Mouse (Mus musculus) lung, postnatal 4 days (tissue): ENCODE data around the gene Gm20481.
"Not testable (repeated sequence)": the region's sequence is repeated elsewhere in the genome, so short reads cannot be mapped to it uniquely, and the experiment has no call there.

Source experiments
- DNase-seq, 2 experiments: peaks; one replicate each; pipeline ENCODE4 v3.0.0; 2021

Gm20481 gene

GRCm38 (mm10) chr17:34951636-34952377, 17.9 kb upstream of the Gm20481 start:
- no peak for DNase-seq

GRCm38 (mm10) chr17:34952378-34953040, 17.2 kb upstream of the Gm20481 start:
- DNase-seq = peak; percentile 81 to 88

- no peak for DNase-seq
Observed at GRCm38 (mm10) chr17:34953258-34953657, 16.5 kb upstream of the Gm20481 start.

GRCm38 (mm10) chr17:34953904-34954303, 15.8 kb upstream of the Gm20481 start:
- no peak for DNase-seq

- no peak for DNase-seq
Observed at GRCm38 (mm10) chr17:34954831-34955230, 14.9 kb upstream of the Gm20481 start.

GRCm38 (mm10) chr17:34955884-34956283, 13.8 kb upstream of the Gm20481 start:
- no peak for DNase-seq

GRCm38 (mm10) chr17:34956340-34956739, 13.4 kb upstream of the Gm20481 start:
- no peak for DNase-seq

- not testable (repeated sequence) for DNase-seq
Observed at GRCm38 (mm10) chr17:34957291-34957690, 12.4 kb upstream of the Gm20481 start.

GRCm38 (mm10) chr17:34957966-34958365, 11.7 kb upstream of the Gm20481 start:
- DNase-seq = not testable (repeated sequence)

- not testable (repeated sequence) for DNase-seq
Observed at GRCm38 (mm10) chr17:34958734-34959129, 11.0 kb upstream of the Gm20481 start.

- DNase-seq = peak; percentile 89 to 92
Observed at GRCm38 (mm10) chr17:34959130-34959778, 10.5 kb upstream of the Gm20481 start, which contains the start of gene Hspa1b. Gene Hspa1b (minus strand): TSS chr17:34959238.

GRCm38 (mm10) chr17:34959881-34960515, 9.7 kb upstream of the Gm20481 start:
- DNase-seq = no peak

GRCm38 (mm10) chr17:34960702-34961493, 8.8 kb upstream of the Gm20481 start:
- DNase-seq = no peak

GRCm38 (mm10) chr17:34962125-34962524, 7.6 kb upstream of the Gm20481 start:
- no peak for DNase-seq

GRCm38 (mm10) chr17:34962841-34963240, 6.9 kb upstream of the Gm20481 start:
- DNase-seq = no peak

- DNase-seq = no peak
Observed at GRCm38 (mm10) chr17:34964640-34965049, 5.1 kb upstream of the Gm20481 start.

GRCm38 (mm10) chr17:34965627-34966026, 4.1 kb upstream of the Gm20481 start:
- DNase-seq = no peak

GRCm38 (mm10) chr17:34970850-34971249, 1.1 kb downstream of the Gm20481 start:
- not testable (repeated sequence) for DNase-seq

- not testable (repeated sequence) for DNase-seq
Observed at GRCm38 (mm10) chr17:34971694-34972068, 2.0 kb downstream of the Gm20481 start.

GRCm38 (mm10) chr17:34972069-34972749, 2.5 kb downstream of the Gm20481 start, which contains the start of the genes Hspa1a and Hspa1l:
Gene Hspa1a (minus strand): TSS chr17:34972156.
Gene Hspa1l (plus strand): TSS chr17:34972703.
- DNase-seq = peak; percentile 85 to 86
